ENCODE assay signal across 10 mouse cellular contexts in the genomic region with DNA sequence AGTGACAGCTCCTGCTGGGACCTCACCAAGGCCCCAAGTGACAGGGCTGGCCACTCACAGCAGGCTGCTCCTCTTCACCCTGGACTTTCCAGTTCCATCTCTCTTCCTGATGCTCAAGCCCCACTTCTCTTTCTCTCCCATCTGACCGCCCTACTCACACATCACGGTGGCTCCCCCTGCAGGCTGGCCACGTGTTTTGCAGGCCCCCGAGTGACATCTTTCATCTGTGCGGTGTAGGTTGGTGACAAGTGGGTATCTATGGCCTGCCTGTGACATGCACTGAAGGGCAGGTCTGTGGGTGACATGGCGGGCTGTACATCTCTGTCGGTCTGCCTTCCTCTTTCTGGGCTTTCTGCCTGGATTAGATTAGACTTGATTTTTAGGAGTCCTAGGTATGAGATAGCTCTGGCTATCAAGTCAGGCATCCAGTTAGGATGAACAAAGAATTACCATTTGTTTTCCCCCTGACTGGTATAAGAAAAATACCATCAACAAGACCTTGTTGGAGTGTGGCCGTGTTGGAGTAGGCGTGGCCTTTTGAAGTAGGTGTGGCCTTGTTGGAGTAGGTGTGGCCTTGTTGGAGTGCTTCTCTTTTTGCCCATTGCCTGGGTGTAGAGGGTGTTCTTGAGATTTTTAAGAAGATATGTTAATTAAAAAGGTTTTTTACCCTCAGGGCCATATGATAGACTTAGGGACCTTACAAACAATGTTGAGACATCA.
DNase-seq lines count a peak whose midpoint lies in the region; ATAC-seq and TF ChIP-seq lines count a peak whose summit lies in the region.
"Had no signal": no experiment of that assay in that cellular context is flagged by ENCODE, and none has a peak within 500 bp of the region (broad histone marks: within the 10 kb centered on the region; RNA-seq: fewer than 3 reads in every experiment).

No protein-coding gene starts in this region.

- WGBS in forebrain, postnatal 0 days, result 69% methylated on average over 9 of the region's 9 CpGs
- 69% methylated on average over 9 of the region's 9 CpGs for WGBS in forebrain, embryonic 15.5 days
- 52% methylated on average over 9 of the region's 9 CpGs for WGBS in liver, embryonic 11.5 days

- no peak overlapping the region for H3K4me2 ChIP-seq in forebrain, postnatal 0 days (ENCODE audit: low read depth)
- H3K4me2 ChIP-seq in forebrain, embryonic 15.5 days (replicated peaks), result no peak overlapping the region
- no peak overlapping the region for H3K4me2 ChIP-seq in liver, embryonic 11.5 days
- H3K4me2 ChIP-seq: heart, embryonic 15.5 days had no signal

- no peaks in the 10 kb centered on the region for H3K9me3 ChIP-seq in forebrain, postnatal 0 days (ENCODE audit: low read length)
- H3K9me3 ChIP-seq in forebrain, embryonic 15.5 days, result no peaks in the 10 kb centered on the region
- H3K9me3 ChIP-seq in liver, embryonic 11.5 days (ENCODE audit: control insufficient read depth, low read length), result no peaks in the 10 kb centered on the region
- H3K9me3 ChIP-seq: heart, embryonic 15.5 days had no signal

- H3K27me3 ChIP-seq in forebrain, postnatal 0 days (ENCODE audit: insufficient read depth, low read length), result no peaks in the 10 kb centered on the region
- no peaks in the 10 kb centered on the region for H3K27me3 ChIP-seq in forebrain, embryonic 15.5 days
- H3K27me3 ChIP-seq in liver, embryonic 11.5 days (replicated peaks; ENCODE audit: control insufficient read depth, insufficient read depth, low read length), result no peaks in the 10 kb centered on the region
- H3K27me3 ChIP-seq: heart, embryonic 15.5 days had no signal

- intact Hi-C loops in left cerebral cortex, postnatal 36 days (cut with DNase I), result no loop called here

- no peak overlapping the region for H3K27ac ChIP-seq in forebrain, postnatal 0 days (ENCODE audit: low read depth, low read length)
- no peak overlapping the region for H3K27ac ChIP-seq in forebrain, embryonic 15.5 days (replicated peaks)
- H3K27ac ChIP-seq in liver, embryonic 11.5 days (ENCODE audit: low read depth, low read length), result no peak overlapping the region
- H3K27ac ChIP-seq: heart, embryonic 15.5 days had no signal

- DNase-seq in forebrain, postnatal 0 days, result no peak
- DNase-seq in spleen, adult 18-20 months, result peak; percentile 24 to 51
- DNase-seq in spleen, adult 12 weeks (ENCODE audit: low spot score), result no peak
- no peak for DNase-seq in liver, embryonic 11.5 days (ENCODE audit: low spot score)
- peak; percentile 75 for DNase-seq in testis, postnatal 10 days (ENCODE audit: low spot score)
- no peak for DNase-seq in left cerebral cortex, postnatal 36 days (ENCODE audit: low spot score in 2 of 2)
- no peak for DNase-seq in layer of hippocampus, adult 9-11 months

- no peaks in the 10 kb centered on the region for H3K36me3 ChIP-seq in forebrain, postnatal 0 days (ENCODE audit: insufficient read depth)
- H3K36me3 ChIP-seq in forebrain, embryonic 15.5 days, result no peaks in the 10 kb centered on the region
- no peaks in the 10 kb centered on the region for H3K36me3 ChIP-seq in liver, embryonic 11.5 days (ENCODE audit: control insufficient read depth, insufficient read depth, low read length)
- H3K36me3 ChIP-seq: heart, embryonic 15.5 days had no signal

- H3K4me3 ChIP-seq in forebrain, postnatal 0 days (ENCODE audit: low read depth, low read length), result no peak overlapping the region
- no peak overlapping the region for H3K4me3 ChIP-seq in forebrain, embryonic 15.5 days
- H3K4me3 ChIP-seq in liver, embryonic 11.5 days (ENCODE audit: low read depth, low read length), result no peak overlapping the region
- H3K4me3 ChIP-seq: heart, embryonic 15.5 days; myocyte had no signal

- ATAC-seq in forebrain, postnatal 0 days, result no peak; the same call in 1 of the 2 replicates
- ATAC-seq in forebrain, embryonic 15.5 days (replicated peaks), result no peak
- peak; percentile 13; the same call in 1 of the 2 replicates for ATAC-seq in liver, embryonic 11.5 days (replicated peaks; ENCODE audit: low FRiP score)

- H3K4me1 ChIP-seq in forebrain, postnatal 0 days (ENCODE audit: insufficient read depth), result no peaks in the 10 kb centered on the region
- H3K4me1 ChIP-seq in forebrain, embryonic 15.5 days, result no peaks in the 10 kb centered on the region
- peaks cover 2% of the 10 kb centered on the region; the same call in 1 of the 2 replicates for H3K4me1 ChIP-seq in liver, embryonic 11.5 days (replicated peaks; ENCODE audit: control insufficient read depth, insufficient read depth, low read length)
- H3K4me1 ChIP-seq: heart, embryonic 15.5 days had no signal

- peak; percentile 41; the same call in 1 of the 2 replicates for TF ChIP-seq CTCF in forebrain, postnatal 0 days (IDR thresholded peaks at IDR 0.05; ENCODE audit: low read depth)

- no peak overlapping the region for H3K9ac ChIP-seq in forebrain, postnatal 0 days
- no peak overlapping the region for H3K9ac ChIP-seq in forebrain, embryonic 15.5 days (replicated peaks)
- H3K9ac ChIP-seq in liver, embryonic 11.5 days (ENCODE audit: low read depth, low read length), result no peak overlapping the region
- H3K9ac ChIP-seq: heart, embryonic 15.5 days had no signal

Comparison
In these comparisons a context has a peak if more than half of its experiments do, and no peak if none do; other contexts are left out.
1. DNase-seq: peak in spleen, adult 18-20 months (2 of 2) and testis, postnatal 10 days (single experiment); none in forebrain, postnatal 0 days (single experiment), spleen, adult 12 weeks (single experiment), liver, embryonic 11.5 days (single experiment), left cerebral cortex, postnatal 36 days (0 of 2) and layer of hippocampus, adult 9-11 months (single experiment).